Mouse (Mus musculus) liver, postnatal 0 days (tissue): ENCODE data around the gene Pard3.

Experiments used
- CTCF ChIP-seq: sonication (generic); IDR thresholded peaks from 2 replicates; pipeline ENCODE4 v1.5.1; 2016; ENCODE audit warnings: antibody characterized with exemption, low read depth
- EP300 ChIP-seq: IDR thresholded peaks from 2 replicates; pipeline ENCODE4 v1.6.1; 2016; ENCODE audit warnings: antibody characterized with exemption, low read depth, mild to moderate bottlenecking

- TF ChIP-seq CTCF (no peak), EP300 (no peak)
These were observed 110.7 kb downstream of the Pard3 start for GRCm38 (mm10) chr8:127174411-127174810.
